Mouse (Mus musculus) monocyte, adult 5-6 weeks (primary cell): ENCODE results near the gene Nek6. TPM values are rescaled to one million over a fixed set of nuclear protein-coding genes. Genes with fewer than 3 reads are reported as not detected.

Experiments
- ATAC-seq: fragments of 153-309, 156-312 bp; replicated peaks from 2 replicates; pipeline ENCODE4 v1.8.0; 2017; ENCODE audit warnings: mild to moderate bottlenecking; ENCODE audit not compliant: low TSS enrichment, insufficient number of reproducible peaks, severe bottlenecking, poor library complexity, low FRiP score
- total RNA-seq: library from RNA; stranded (forward); fragments of 200-1000, 200-491, 200-594 nt; gene quantifications from 3 replicates; pipeline ENCODE4 v1.2.3, GENCODE M21; 2017

The Nek6 gene
- total RNA-seq, 1 experiment from 2014 or later: 0.57 TPM

- ATAC-seq: no peak
Observed at GRCm38 (mm10) chr2:38554226-38554995, 43.0 kb downstream of the Nek6 start.

- no peak for ATAC-seq
Observed at GRCm38 (mm10) chr2:38555659-38556058, 44.2 kb downstream of the Nek6 start.

- ATAC-seq: no peak
Observed at GRCm38 (mm10) chr2:38556721-38557120, 45.3 kb downstream of the Nek6 start.

GRCm38 (mm10) chr2:38560296-38561227 is 49.1 kb downstream of the Nek6 start:
- no peak for ATAC-seq

- ATAC-seq: no peak
Observed at GRCm38 (mm10) chr2:38562596-38562995, 51.2 kb downstream of the Nek6 start.

- no peak for ATAC-seq
Observed at GRCm38 (mm10) chr2:38571971-38572601, 60.6 kb downstream of the Nek6 start.

- no peak for ATAC-seq
Observed at GRCm38 (mm10) chr2:38574697-38575096, 63.3 kb downstream of the Nek6 start.

- ATAC-seq: no peak
Observed at GRCm38 (mm10) chr2:38578602-38579521, 67.4 kb downstream of the Nek6 start.

GRCm38 (mm10) chr2:38579528-38579927 is 68.1 kb downstream of the Nek6 start:
- ATAC-seq: no peak

GRCm38 (mm10) chr2:38583982-38584381 is 72.5 kb downstream of the Nek6 start:
- ATAC-seq: no peak

- ATAC-seq: no peak
Observed at GRCm38 (mm10) chr2:38584514-38585378, 73.3 kb downstream of the Nek6 start.

GRCm38 (mm10) chr2:38585379-38585736 is 73.9 kb downstream of the Nek6 start:
- no peak for ATAC-seq

GRCm38 (mm10) chr2:38586733-38587132 is 75.3 kb downstream of the Nek6 start:
- ATAC-seq: no peak

GRCm38 (mm10) chr2:38591751-38592459 is 80.5 kb downstream of the Nek6 start:
- ATAC-seq: no peak

GRCm38 (mm10) chr2:38594874-38595273 is 83.4 kb downstream of the Nek6 start:
- no peak for ATAC-seq

- ATAC-seq: no peak
Observed at GRCm38 (mm10) chr2:38597896-38598295, 86.5 kb downstream of the Nek6 start.

- no peak for ATAC-seq
Observed at GRCm38 (mm10) chr2:38598395-38598794, 87.0 kb downstream of the Nek6 start.
